8 mouse cellular contexts compared by ENCODE assay signal in genomic region chr8:71406099-71407015, GRCm38 (mm10). TPM values are rescaled to one million over a fixed set of nuclear protein-coding genes. Genes with fewer than 3 reads are reported as not detected.
DNase-seq lines count a peak whose midpoint lies in the region; ATAC-seq and TF ChIP-seq lines count a peak whose summit lies in the region.

No protein-coding gene starts in this region.

- no peaks in the 10 kb centered on the region for H3K79me2 ChIP-seq in heart, adult 2 months (replicated peaks; ENCODE audit: control insufficient read depth, insufficient read depth, low read length)

- peak overlapping the region; percentile 80 for H3K4me2 ChIP-seq in lung, embryonic 16.5 days (ENCODE audit: low read depth, low read length)
- peak overlapping the region; percentile 90 for H3K4me2 ChIP-seq in neural tube, embryonic 15.5 days

- H3K27ac ChIP-seq in heart, adult 2 months: no peak overlapping the region
- H3K27ac ChIP-seq in kidney, adult 2 months (ENCODE audit: insufficient read depth, low read depth, low read length): no peak overlapping the region
- 0 out of 2 replicates have a peak overlapping the region, but pooled peaks have one; percentile 2 for H3K27ac ChIP-seq in lung, embryonic 16.5 days (ENCODE audit: low read length)
- no peak overlapping the region for H3K27ac ChIP-seq in neural tube, embryonic 15.5 days (replicated peaks)

- no peak for TF ChIP-seq POLR2A in heart, adult 2 months (IDR thresholded peaks at IDR 0.05; ENCODE audit: insufficient read depth, low read depth, low read length)
- TF ChIP-seq POLR2A in kidney, adult 2 months (IDR thresholded peaks at IDR 0.05; ENCODE audit: low read depth, low read length): no peak

- TF ChIP-seq EP300 in heart, adult 2 months (IDR thresholded peaks at IDR 0.05; ENCODE audit: insufficient read depth, low read depth, low read length): 0 out of 2 replicates have a peak, but pooled peaks have one; percentile 45

- under 1% methylated on average over 55 of the region's 55 CpGs for WGBS in heart, adult 2 months
- under 1% methylated on average over 55 of the region's 55 CpGs for WGBS in kidney, adult 2 months
- WGBS in lung, embryonic 16.5 days: under 1% methylated on average over 55 of the region's 55 CpGs
- under 1% methylated on average over 55 of the region's 55 CpGs for WGBS in neural tube, embryonic 15.5 days

- peak overlapping the region; percentile 48 for H3K4me3 ChIP-seq in heart, adult 2 months
- H3K4me3 ChIP-seq in kidney, adult 2 months (ENCODE audit: insufficient read depth, low read depth, low read length): peak overlapping the region; percentile 19; the same call in 1 of the 2 replicates
- peak overlapping the region; percentile 66 for H3K4me3 ChIP-seq in lung, embryonic 16.5 days (ENCODE audit: low read length)
- H3K4me3 ChIP-seq in neural tube, embryonic 15.5 days (replicated peaks): peak overlapping the region; percentile 46

- H3K36me3 ChIP-seq in heart, adult 2 months (ENCODE audit: control insufficient read depth, insufficient read depth, low read length): no peaks in the 10 kb centered on the region
- no peaks in the 10 kb centered on the region for H3K36me3 ChIP-seq in kidney, adult 2 months (ENCODE audit: control insufficient read depth, insufficient read depth, low read length)
- H3K36me3 ChIP-seq in lung, embryonic 16.5 days (ENCODE audit: control insufficient read depth, insufficient read depth, low read length): peaks cover 11% of the 10 kb centered on the region
- H3K36me3 ChIP-seq in neural tube, embryonic 15.5 days: peaks cover 6% of the 10 kb centered on the region; the same call in 1 of the 2 replicates

- H3K9me3 ChIP-seq in lung, embryonic 16.5 days (ENCODE audit: control insufficient read depth, low read length): no peaks in the 10 kb centered on the region
- no peaks in the 10 kb centered on the region for H3K9me3 ChIP-seq in neural tube, embryonic 15.5 days (replicated peaks)

- peaks cover 5% of the 10 kb centered on the region for H3K4me1 ChIP-seq in heart, adult 2 months (ENCODE audit: control insufficient read depth, insufficient read depth, low read length)
- peaks cover 9% of the 10 kb centered on the region; the same call in 1 of the 2 replicates for H3K4me1 ChIP-seq in kidney, adult 2 months (ENCODE audit: control insufficient read depth, insufficient read depth, low read length)
- peaks cover 12% of the 10 kb centered on the region for H3K4me1 ChIP-seq in lung, embryonic 16.5 days (replicated peaks; ENCODE audit: control insufficient read depth, insufficient read depth, low read length)
- H3K4me1 ChIP-seq in neural tube, embryonic 15.5 days: peaks cover 15% of the 10 kb centered on the region

- peak; percentile 50 for DNase-seq in urinary bladder, postnatal 25 days (ENCODE audit: low spot score)
- no peak for DNase-seq in urinary bladder, adult 2 months (ENCODE audit: low spot score)
- DNase-seq in heart, adult 2 months: peak; percentile 61 to 75
- DNase-seq in kidney, adult 2 months: peak; percentile 80
- no peak for DNase-seq in frontal cortex, postnatal 36 days (ENCODE audit: low spot score in 2 of 2)

- H3K27me3 ChIP-seq in heart, adult 2 months (ENCODE audit: control insufficient read depth, insufficient read depth, low read length): no peaks in the 10 kb centered on the region
- no peaks in the 10 kb centered on the region for H3K27me3 ChIP-seq in kidney, adult 2 months (replicated peaks; ENCODE audit: control insufficient read depth, insufficient read depth, low read length)
- no peaks in the 10 kb centered on the region for H3K27me3 ChIP-seq in lung, embryonic 16.5 days (ENCODE audit: control insufficient read depth, insufficient read depth, low read depth, low read length)
- no peaks in the 10 kb centered on the region for H3K27me3 ChIP-seq in neural tube, embryonic 15.5 days (replicated peaks)

- ATAC-seq in common myeloid progenitor, adult 5-6 weeks (replicated peaks; ENCODE audit: low read depth, poor library complexity, severe bottlenecking): peak; percentile 58
- ATAC-seq in lung, embryonic 16.5 days (ENCODE audit: low read depth): peak; percentile 81
- ATAC-seq in neural tube, embryonic 15.5 days (ENCODE audit: low FRiP score): peak; percentile 34

- intact Hi-C loops in heart, adult 2 months (cut with DNase I): loop anchor here (1.0 to 2.0 kb wide), 2 partner anchors 35 to 66 kb away; partner anchors contain the start of gene Ocel1

- H3K9ac ChIP-seq in heart, adult 2 months (ENCODE audit: low read depth, low read length): no peak overlapping the region; the same call in 1 of the 2 replicates
- peak overlapping the region; percentile 76 for H3K9ac ChIP-seq in lung, embryonic 16.5 days (ENCODE audit: low read length)
- H3K9ac ChIP-seq in neural tube, embryonic 15.5 days (replicated peaks): no peak overlapping the region; the same call in 1 of the 2 replicates

- peak; percentile 80 for TF ChIP-seq CTCF in heart, adult 2 months (IDR thresholded peaks at IDR 0.05)
- TF ChIP-seq CTCF in kidney, adult 2 months (conservative IDR thresholded peaks at IDR 0.05; ENCODE audit: insufficient read depth, insufficient read length, low read depth, low read length): peak; percentile 88

RNA-seq across cellular contexts. Expression of gene Ankle1, which starts 0.5 kb away (rescaled TPM):
- 1.9 and 2.6 TPM in 2 replicates for polyA plus RNA-seq in urinary bladder, adult 2 months (2012; rRNA removed)
- 9.0 and 13.0 TPM in 2 replicates for total RNA-seq in common myeloid progenitor, adult 5-6 weeks (2017)
- not detected for total RNA-seq in heart, adult 2 months (2021)
- 0.15 and 0.31 TPM in 2 replicates for polyA plus RNA-seq in heart, adult 2 months (2012; rRNA removed)
- 0.28 and 0.79 TPM in 2 replicates for polyA plus RNA-seq in kidney, adult 2 months (2012; rRNA removed)
- polyA plus RNA-seq in lung, embryonic 16.5 days (2015; fragmentation: Nextera tagmentation; extraction: Ambion mirVana): 44.9 and 49.4 TPM in 2 replicates
- polyA plus RNA-seq in neural tube, embryonic 15.5 days (2015; fragmentation: Nextera tagmentation; extraction: Ambion mirVana): 7.0 and 16.4 TPM in 2 replicates

RNA-seq across cellular contexts. Expression of gene Babam1, which starts 9.7 kb away (rescaled TPM):
- polyA plus RNA-seq in urinary bladder, adult 2 months (2012; rRNA removed): 87.3 and 92.4 TPM in 2 replicates
- 84.6 and 89.2 TPM in 2 replicates for total RNA-seq in common myeloid progenitor, adult 5-6 weeks (2017)
- 10 to 100 TPM; 62.8 to 70.2 TPM for total RNA-seq in heart, adult 2 months (2021)
- 88.7 and 91.3 TPM in 2 replicates for polyA plus RNA-seq in heart, adult 2 months (2012; rRNA removed)
- 153 and 162 TPM in 2 replicates for polyA plus RNA-seq in kidney, adult 2 months (2012; rRNA removed)
- 96.9 and 108 TPM in 2 replicates for polyA plus RNA-seq in lung, embryonic 16.5 days (2015; fragmentation: Nextera tagmentation; extraction: Ambion mirVana)
- polyA plus RNA-seq in neural tube, embryonic 15.5 days (2015; fragmentation: Nextera tagmentation; extraction: Ambion mirVana): 96.0 and 96.1 TPM in 2 replicates

RNA-seq across cellular contexts. Expression of gene Ushbp1, which starts 10.8 kb away (rescaled TPM):
- 22.0 and 23.9 TPM in 2 replicates for polyA plus RNA-seq in urinary bladder, adult 2 months (2012; rRNA removed)
- total RNA-seq in common myeloid progenitor, adult 5-6 weeks (2017): not detected in 2 replicates
- total RNA-seq in heart, adult 2 months (2021): 10 to 100 TPM; 22.9 to 23.9 TPM
- polyA plus RNA-seq in heart, adult 2 months (2012; rRNA removed): 71.7 and 72.2 TPM in 2 replicates
- polyA plus RNA-seq in kidney, adult 2 months (2012; rRNA removed): 38.5 and 43.4 TPM in 2 replicates
- polyA plus RNA-seq in lung, embryonic 16.5 days (2015; fragmentation: Nextera tagmentation; extraction: Ambion mirVana): 37.3 and 40.7 TPM in 2 replicates
- 7.0 and 9.8 TPM in 2 replicates for polyA plus RNA-seq in neural tube, embryonic 15.5 days (2015; fragmentation: Nextera tagmentation; extraction: Ambion mirVana)

RNA-seq across cellular contexts. Expression of gene Nr2f6, which starts 24.6 kb away (rescaled TPM):
- polyA plus RNA-seq in urinary bladder, adult 2 months (2012; rRNA removed): 65.7 and 75.0 TPM in 2 replicates
- 3.0 and 4.3 TPM in 2 replicates for total RNA-seq in common myeloid progenitor, adult 5-6 weeks (2017)
- total RNA-seq in heart, adult 2 months (2021): 10 to 100 TPM; 47.6 to 56.7 TPM
- 53.9 and 63.2 TPM in 2 replicates for polyA plus RNA-seq in heart, adult 2 months (2012; rRNA removed)
- 177 and 264 TPM in 2 replicates for polyA plus RNA-seq in kidney, adult 2 months (2012; rRNA removed)
- 36.2 and 39.9 TPM in 2 replicates for polyA plus RNA-seq in lung, embryonic 16.5 days (2015; fragmentation: Nextera tagmentation; extraction: Ambion mirVana)
- polyA plus RNA-seq in neural tube, embryonic 15.5 days (2015; fragmentation: Nextera tagmentation; extraction: Ambion mirVana): 28.6 and 34.9 TPM in 2 replicates

RNA-seq across cellular contexts. Expression of gene Ocel1, which starts 35.3 kb away (rescaled TPM):
- polyA plus RNA-seq in urinary bladder, adult 2 months (2012; rRNA removed): 10.3 and 12.0 TPM in 2 replicates
- 10.7 and 18.6 TPM in 2 replicates for total RNA-seq in common myeloid progenitor, adult 5-6 weeks (2017)
- total RNA-seq in heart, adult 2 months (2021): 10 to 100 TPM; 12.4 to 15.2 TPM
- 8.0 and 9.1 TPM in 2 replicates for polyA plus RNA-seq in heart, adult 2 months (2012; rRNA removed)
- polyA plus RNA-seq in kidney, adult 2 months (2012; rRNA removed): 12.5 and 14.2 TPM in 2 replicates
- polyA plus RNA-seq in lung, embryonic 16.5 days (2015; fragmentation: Nextera tagmentation; extraction: Ambion mirVana): 5.9 and 6.3 TPM in 2 replicates
- 5.6 and 9.2 TPM in 2 replicates for polyA plus RNA-seq in neural tube, embryonic 15.5 days (2015; fragmentation: Nextera tagmentation; extraction: Ambion mirVana)

Comparison
In these comparisons a context has a peak if more than half of its experiments do, and no peak if none do; other contexts are left out.
1. DNase-seq: peak in urinary bladder, postnatal 25 days (single experiment), heart, adult 2 months (2 of 2) and kidney, adult 2 months (single experiment); none in urinary bladder, adult 2 months (single experiment) and frontal cortex, postnatal 36 days (0 of 2).
2. Peak in every context shown above with its lines, with median percentiles within 50 percentile points of each other: ATAC-seq and H3K4me3 ChIP-seq.